Mouse (Mus musculus) forebrain, embryonic 11.5 days (tissue): Measurements from ENCODE around the gene Bend5. TPM values are rescaled to one million over a fixed set of nuclear protein-coding genes. Genes with fewer than 3 reads are reported as not detected.

Source experiments
- ATAC-seq: fragments of 200-750 bp; cut with Nextera tagmentation; replicated peaks from 2 replicates; pipeline ENCODE4 v1.8.0; 2017; ENCODE audit warnings: moderate TSS enrichment; ENCODE audit not compliant: low FRiP score
- DNase-seq: peaks from one replicate; pipeline ENCODE4 v3.0.0-alpha.2; 2017; ENCODE audit warnings: low spot score
- H3K27ac ChIP-seq: fragments of 300-500 bp; sonication (generic); 2 replicates; pipeline ENCODE4 v1.5.1; 2014; ENCODE audit warnings: low read depth, low read length
- H3K27me3 ChIP-seq: fragments of 300-500 bp; sonication (generic); 2 replicates; pipeline ENCODE4 v1.6.1; 2014; ENCODE audit warnings: mild to moderate bottlenecking, low read length, mixed read lengths; ENCODE audit not compliant: control insufficient read depth, insufficient read depth
- H3K36me3 ChIP-seq: fragments of 300-500 bp; sonication (generic); 2 replicates; pipeline ENCODE4 v1.6.1; 2014; ENCODE audit warnings: mild to moderate bottlenecking, low read length, moderate library complexity, mixed read lengths; ENCODE audit not compliant: control insufficient read depth, insufficient read depth
- H3K4me1 ChIP-seq: fragments of 300-500 bp; sonication (generic); replicated peaks from 2 replicates; pipeline ENCODE4 v1.6.1; 2014; ENCODE audit warnings: low read length, mixed read lengths; ENCODE audit not compliant: control insufficient read depth, insufficient read depth
- H3K4me2 ChIP-seq: fragments of 300-500 bp; sonication (generic); 2 replicates; pipeline ENCODE4 v1.6.1; 2014; ENCODE audit warnings: low read depth, mild to moderate bottlenecking, low read length, moderate library complexity, mixed read lengths; ENCODE audit not compliant: severe bottlenecking
- H3K4me3 ChIP-seq: fragments of 300-500 bp; sonication (generic); 2 replicates; pipeline ENCODE4 v1.5.1; 2014; ENCODE audit warnings: low read depth, low read length
- H3K9ac ChIP-seq: fragments of 300-500 bp; sonication (generic); 2 replicates; pipeline ENCODE4 v1.6.1; 2014; ENCODE audit warnings: low read length
- H3K9me3 ChIP-seq: fragments of 300-500 bp; sonication (generic); 2 replicates; pipeline ENCODE4 v1.6.1; 2016; ENCODE audit warnings: low read length, mixed read lengths; ENCODE audit not compliant: control insufficient read depth
- WGBS: fragments of 180-500 bp; shearing (Covaris S2); extraction: QIAGEN DNeasy Blood & Tissue Kit; methylation state at CpG from one replicate; pipeline ENCODE4 v1.1.7; 2014; 5-methylcytosine and 5-hydroxymethylcytosine counted together
- polyA plus RNA-seq: library from polyadenylated mRNA; unstranded; fragments of >200 nt; fragmentation: Nextera tagmentation; extraction: Ambion mirVana; gene quantifications from 2 replicates; pipeline ENCODE4 v1.2.1, GENCODE M21; 2014

Bend5 gene
- polyA plus RNA-seq, 1 experiment from 2014 or later = 34.4 TPM

- Histone ChIP-seq H3K27me3 (no peaks in the 10 kb centered on the region), H3K4me3 (no peak overlapping the region), H3K36me3 (no peaks in the 10 kb centered on the region), H3K27ac (no peak overlapping the region), H3K4me2 (no peak overlapping the region), H3K4me1 (no peaks in the 10 kb centered on the region), H3K9me3 (no peaks in the 10 kb centered on the region), H3K9ac (no peak overlapping the region)
- 94% methylated on average over 1 of the region's 1 CpGs for WGBS
- DNase-seq = no peak
- ATAC-seq = no peak
Measured at GRCm38 (mm10) chr4:111424371-111424950, 9.7 kb downstream of the Bend5 start.

- no peak for ATAC-seq
- Histone ChIP-seq H3K4me3 (no peak overlapping the region), H3K36me3 (no peaks in the 10 kb centered on the region), H3K4me1 (no peaks in the 10 kb centered on the region), H3K27me3 (no peaks in the 10 kb centered on the region), H3K9me3 (no peaks in the 10 kb centered on the region), H3K4me2 (no peak overlapping the region), H3K9ac (no peak overlapping the region), H3K27ac (no peak overlapping the region)
- no peak for DNase-seq
- 86% methylated on average over 6 of the region's 6 CpGs for WGBS
Measured at GRCm38 (mm10) chr4:111425170-111425569, 10.4 kb downstream of the Bend5 start.

- H3K4me2 ChIP-seq = no peak overlapping the region
- H3K9me3 ChIP-seq = no peaks in the 10 kb centered on the region
- H3K36me3 ChIP-seq = peaks cover 4% of the 10 kb centered on the region; the same call in 1 of the 2 replicates
- no peak overlapping the region for H3K4me3 ChIP-seq
- H3K9ac ChIP-seq = no peak overlapping the region
- no peak overlapping the region for H3K27ac ChIP-seq
- WGBS = 92% methylated on average over 2 of the region's 2 CpGs
- no peak for ATAC-seq
- no peaks in the 10 kb centered on the region for H3K4me1 ChIP-seq
- H3K27me3 ChIP-seq = no peaks in the 10 kb centered on the region
- DNase-seq = no peak
Measured at GRCm38 (mm10) chr4:111431186-111431585, 16.4 kb downstream of the Bend5 start.

- no peaks in the 10 kb centered on the region for H3K27me3 ChIP-seq
- no peak overlapping the region for H3K4me3 ChIP-seq
- no peak overlapping the region for H3K9ac ChIP-seq
- H3K9me3 ChIP-seq = no peaks in the 10 kb centered on the region
- ATAC-seq (no peak), DNase-seq (no peak)
- H3K4me1 ChIP-seq = no peaks in the 10 kb centered on the region
- H3K36me3 ChIP-seq = peaks cover 4% of the 10 kb centered on the region; the same call in 1 of the 2 replicates
- 82% methylated on average over 5 of the region's 5 CpGs for WGBS
- no peak overlapping the region for H3K27ac ChIP-seq
- no peak overlapping the region for H3K4me2 ChIP-seq
Measured at GRCm38 (mm10) chr4:111432013-111432412, 17.2 kb downstream of the Bend5 start.

GRCm38 (mm10) chr4:111432417-111432816, 17.6 kb downstream of the Bend5 start:
- ATAC-seq = no peak
- Histone ChIP-seq H3K36me3 (peaks cover 4% of the 10 kb centered on the region; the same call in 1 of the 2 replicates), H3K27ac (no peak overlapping the region), H3K9ac (no peak overlapping the region), H3K27me3 (no peaks in the 10 kb centered on the region), H3K4me1 (no peaks in the 10 kb centered on the region), H3K9me3 (no peaks in the 10 kb centered on the region), H3K4me3 (no peak overlapping the region), H3K4me2 (no peak overlapping the region)
- no peak for DNase-seq
- WGBS = 93% methylated on average over 5 of the region's 5 CpGs

- Histone ChIP-seq H3K9ac (no peak overlapping the region), H3K36me3 (no peaks in the 10 kb centered on the region), H3K4me2 (no peak overlapping the region), H3K9me3 (no peaks in the 10 kb centered on the region), H3K4me3 (no peak overlapping the region), H3K27me3 (peaks cover 2% of the 10 kb centered on the region; the same call in 1 of the 2 replicates), H3K27ac (no peak overlapping the region), H3K4me1 (peaks cover 11% of the 10 kb centered on the region; the same call in 1 of the 2 replicates)
- WGBS = 50% methylated on average over 1 of the region's 1 CpGs
- ATAC-seq (no peak), DNase-seq (no peak)
Measured at GRCm38 (mm10) chr4:111441709-111442108, 26.9 kb downstream of the Bend5 start.

- no peak overlapping the region for H3K4me3 ChIP-seq
- no peak overlapping the region for H3K9ac ChIP-seq
- WGBS = 92% methylated on average over 1 of the region's 1 CpGs
- DNase-seq (no peak), ATAC-seq (no peak)
- H3K27me3 ChIP-seq = peaks cover 2% of the 10 kb centered on the region; the same call in 1 of the 2 replicates
- no peaks in the 10 kb centered on the region for H3K36me3 ChIP-seq
- H3K4me1 ChIP-seq = peaks cover 11% of the 10 kb centered on the region; the same call in 1 of the 2 replicates
- no peaks in the 10 kb centered on the region for H3K9me3 ChIP-seq
- H3K4me2 ChIP-seq = no peak overlapping the region
- no peak overlapping the region for H3K27ac ChIP-seq
Measured at GRCm38 (mm10) chr4:111442435-111443238, 27.8 kb downstream of the Bend5 start.

- Histone ChIP-seq H3K4me3 (no peak overlapping the region), H3K9me3 (no peaks in the 10 kb centered on the region), H3K27me3 (peaks cover 2% of the 10 kb centered on the region; the same call in 1 of the 2 replicates), H3K27ac (0 out of 2 replicates have a peak overlapping the region, but pooled peaks have one; percentile 46), H3K4me1 (peaks cover 11% of the 10 kb centered on the region; the same call in 1 of the 2 replicates), H3K4me2 (0 out of 2 replicates have a peak overlapping the region, but pooled peaks have one; percentile 11), H3K36me3 (no peaks in the 10 kb centered on the region), H3K9ac (no peak overlapping the region)
- ATAC-seq (peak; percentile 72), DNase-seq (no peak)
- 36% methylated on average over 10 of the region's 10 CpGs for WGBS
Measured at GRCm38 (mm10) chr4:111443906-111444615, 29.3 kb downstream of the Bend5 start.
